Mouse (Mus musculus): ENCODE measurements at regions not wholly inside any gene's neighbourhood (a gene's known extent, or its start where the extent isn't known, plus 50 kb on each side); places are given as distances from the start of the nearest gene placed in this dataset.

- Histone ChIP-seq H3K27me3 (ENCODE audit: control insufficient read depth in 1 of 2, insufficient read depth in 2 of 2, low read length in 2 of 2) (no peaks in the 10 kb centered on the region; a peak in 1 of 4 replicates), H3K4me3 (ENCODE audit: control insufficient read depth in 1 of 2, insufficient read depth in 1 of 2, low read depth in 2 of 2, low read length in 2 of 2) (no peak overlapping the region), H3K9me3 (replicated peaks; ENCODE audit: insufficient read depth, low read length) (no peaks in the 10 kb centered on the region), H3K27ac (ENCODE audit: control insufficient read depth, low read depth, low read length) (no peak overlapping the region), H3K36me3 (ENCODE audit: control insufficient read depth in 1 of 2, insufficient read depth in 2 of 2, low read length in 2 of 2) (no peaks in the 10 kb centered on the region), H3K4me1 (ENCODE audit: control insufficient read depth in 1 of 2, insufficient read depth in 2 of 2, low read length in 2 of 2) (no peaks in the 10 kb centered on the region), H3K79me2 (ENCODE audit: control insufficient read depth, insufficient read depth, low read length, poor library complexity) (no peaks in the 10 kb centered on the region), H3K9ac (ENCODE audit: control insufficient read depth, low read depth, low read length, poor library complexity, severe bottlenecking) (no peak overlapping the region)
- DNase-seq (ENCODE audit: low read depth, low spot score): peak; percentile 58
- TF ChIP-seq ZMIZ1 (IDR thresholded peaks at IDR 0.05; ENCODE audit: low read depth, low read length) (no peak), GATA1 (IDR thresholded peaks at IDR 0.05; ENCODE audit: low read depth, low read length) (0 out of 2 replicates have a peak, but pooled peaks have one; percentile 45), TCF12 (IDR thresholded peaks at IDR 0.05; ENCODE audit: low read depth, low read length) (peak; percentile 59; the same call in 1 of the 2 replicates), ETS1 (IDR thresholded peaks at IDR 0.05; ENCODE audit: low read depth, low read length) (peak; percentile 86), MXI1 (IDR thresholded peaks at IDR 0.05; ENCODE audit: low read depth, low read length) (no peak), TBP (IDR thresholded peaks at IDR 0.05; ENCODE audit: low read depth, low read length) (peak; percentile 78), EP300 (IDR thresholded peaks at IDR 0.05; ENCODE audit: low read depth in 1 of 2, low read length in 2 of 2) (peak; percentile 35 to 59; a peak in 3 of 4 replicates), RCOR1 (IDR thresholded peaks at IDR 0.05; ENCODE audit: low read depth, low read length) (peak; percentile 81), ZNF384 (IDR thresholded peaks at IDR 0.05; ENCODE audit: low read depth, low read length) (peak; percentile 62)
Observed at GRCm38 (mm10) chr15:9891446-9891845, 142.8 kb upstream of the Spef2 start.

GRCm38 (mm10) chr15:9875776-9876175, 127.1 kb upstream of the Spef2 start:
- no peak for TF ChIP-seq UBTF (IDR thresholded peaks at IDR 0.05; ENCODE audit: borderline replicate concordance, insufficient read depth, low read depth, low read length)
- TF ChIP-seq ZMIZ1 (IDR thresholded peaks at IDR 0.05; ENCODE audit: low read depth, low read length): no peak
- TF ChIP-seq POLR2AphosphoS2 (IDR thresholded peaks at IDR 0.05; ENCODE audit: low read length): no peak
- TF ChIP-seq MYC (IDR thresholded peaks at IDR 0.05; ENCODE audit: low read depth, low read length): no peak
- peak; percentile 82 for TF ChIP-seq MAFK (IDR thresholded peaks at IDR 0.05; ENCODE audit: borderline replicate concordance, low read depth, low read length)
- Histone ChIP-seq H3K36me3 (ENCODE audit: control insufficient read depth in 1 of 2, insufficient read depth in 2 of 2, low read length in 2 of 2) (no peaks in the 10 kb centered on the region), H3K9ac (ENCODE audit: control insufficient read depth, low read depth, low read length, poor library complexity, severe bottlenecking) (no peak overlapping the region), H3K27ac (ENCODE audit: control insufficient read depth, low read depth, low read length) (no peak overlapping the region), H3K9me3 (replicated peaks; ENCODE audit: insufficient read depth, low read length) (no peaks in the 10 kb centered on the region), H3K79me2 (ENCODE audit: control insufficient read depth, insufficient read depth, low read length, poor library complexity) (no peaks in the 10 kb centered on the region), H3K27me3 (ENCODE audit: control insufficient read depth in 1 of 2, insufficient read depth in 2 of 2, low read length in 2 of 2) (no peaks in the 10 kb centered on the region), H3K4me3 (ENCODE audit: control insufficient read depth in 1 of 2, insufficient read depth in 1 of 2, low read depth in 2 of 2, low read length in 2 of 2) (no peak overlapping the region), H3K4me1 (ENCODE audit: control insufficient read depth in 1 of 2, insufficient read depth in 2 of 2, low read length in 2 of 2) (no peaks in the 10 kb centered on the region)
- DNase-seq (ENCODE audit: low read depth, low spot score): no peak

GRCm38 (mm10) chr15:9870126-9870525, 121.5 kb upstream of the Spef2 start:
- TF ChIP-seq MAX (IDR thresholded peaks at IDR 0.05; ENCODE audit: low read length): no peak
- TF ChIP-seq MAZ (IDR thresholded peaks at IDR 0.05; ENCODE audit: low read depth, low read length): no peak
- TF ChIP-seq KAT2A (conservative IDR thresholded peaks at IDR 0.05; ENCODE audit: low read depth, low read length): no peak
- TF ChIP-seq MAFK (IDR thresholded peaks at IDR 0.05; ENCODE audit: borderline replicate concordance, low read depth, low read length): no peak
- no peak for TF ChIP-seq NELFE (IDR thresholded peaks at IDR 0.05; ENCODE audit: low read depth, low read length)
- TF ChIP-seq POLR2AphosphoS5 (IDR thresholded peaks at IDR 0.05; ENCODE audit: borderline replicate concordance, low read depth, low read length): no peak
- no peak for TF ChIP-seq E2F4 (IDR thresholded peaks at IDR 0.05; ENCODE audit: borderline replicate concordance, low read depth, low read length)
- TF ChIP-seq CTCF (IDR thresholded peaks at IDR 0.05 in 2 of 3, conservative IDR thresholded peaks at IDR 0.05 in 1 of 3; ENCODE audit: control insufficient read depth in 1 of 3, insufficient read depth in 1 of 3, low read depth in 2 of 3, low read length in 3 of 3, poor library complexity in 1 of 3, severe bottlenecking in 1 of 3): no peak
- TF ChIP-seq SMC3 (IDR thresholded peaks at IDR 0.05; ENCODE audit: low read depth, low read length): no peak
- no peak for TF ChIP-seq MXI1 (IDR thresholded peaks at IDR 0.05; ENCODE audit: low read depth, low read length)
- TF ChIP-seq RCOR1 (IDR thresholded peaks at IDR 0.05; ENCODE audit: low read depth, low read length): no peak
- TF ChIP-seq POLR2AphosphoS2 (IDR thresholded peaks at IDR 0.05; ENCODE audit: low read length): no peak
- no peak for DNase-seq (ENCODE audit: low read depth, low spot score)
- Histone ChIP-seq H3K9me3 (replicated peaks; ENCODE audit: insufficient read depth, low read length) (no peaks in the 10 kb centered on the region), H3K9ac (ENCODE audit: control insufficient read depth, low read depth, low read length, poor library complexity, severe bottlenecking) (no peak overlapping the region), H3K36me3 (ENCODE audit: control insufficient read depth in 1 of 2, insufficient read depth in 2 of 2, low read length in 2 of 2) (no peaks in the 10 kb centered on the region), H3K27ac (ENCODE audit: control insufficient read depth, low read depth, low read length) (no peak overlapping the region), H3K4me3 (ENCODE audit: control insufficient read depth in 1 of 2, insufficient read depth in 1 of 2, low read depth in 2 of 2, low read length in 2 of 2) (no peak overlapping the region), H3K4me1 (ENCODE audit: control insufficient read depth in 1 of 2, insufficient read depth in 2 of 2, low read length in 2 of 2) (no peaks in the 10 kb centered on the region), H3K79me2 (ENCODE audit: control insufficient read depth, insufficient read depth, low read length, poor library complexity) (no peaks in the 10 kb centered on the region), H3K27me3 (ENCODE audit: control insufficient read depth in 1 of 2, insufficient read depth in 2 of 2, low read length in 2 of 2) (peaks cover 1 to 2% of the 10 kb centered on the region in 2 experiments; a peak in 2 of 4 replicates)

Data from MEL (cell line).